Comparison of ENCODE assay signal across 15 mouse cellular contexts in genomic region chr13:29332640-29333412, GRCm38 (mm10).
DNase-seq lines count a peak whose midpoint lies in the region; ATAC-seq and TF ChIP-seq lines count a peak whose summit lies in the region.
"Had no signal": no experiment of that assay in that cellular context is flagged by ENCODE, and none has a peak within 500 bp of the region (broad histone marks: within the 10 kb centered on the region; RNA-seq: fewer than 3 reads in every experiment).

No protein-coding gene starts in this region.

- H3K27me3 ChIP-seq in forebrain, embryonic 15.5 days, result no peaks in the 10 kb centered on the region
- no peaks in the 10 kb centered on the region for H3K27me3 ChIP-seq in forebrain, embryonic 11.5 days (ENCODE audit: control insufficient read depth, insufficient read depth, low read length)
- H3K27me3 ChIP-seq in cerebellum, adult 2 months (ENCODE audit: control insufficient read depth, insufficient read depth, low read length), result no peaks in the 10 kb centered on the region
- H3K27me3 ChIP-seq: heart, embryonic 13.5 days; intestine, embryonic 15.5 days; megakaryocyte, embryonic 14.5 days had no signal

- no peak overlapping the region for H3K9ac ChIP-seq in forebrain, embryonic 15.5 days (replicated peaks)
- no peak overlapping the region for H3K9ac ChIP-seq in forebrain, embryonic 11.5 days (ENCODE audit: low read length)
- H3K9ac ChIP-seq: heart, embryonic 13.5 days; intestine, embryonic 15.5 days; lung, embryonic 14.5 days had no signal

- no peaks in the 10 kb centered on the region for H3K4me1 ChIP-seq in forebrain, embryonic 15.5 days
- H3K4me1 ChIP-seq in forebrain, embryonic 11.5 days (replicated peaks; ENCODE audit: control insufficient read depth, insufficient read depth, low read length), result no peaks in the 10 kb centered on the region
- H3K4me1 ChIP-seq in cerebellum, adult 2 months (ENCODE audit: control insufficient read depth, insufficient read depth, low read length), result peaks cover 6% of the 10 kb centered on the region; the same call in 1 of the 2 replicates
- H3K4me1 ChIP-seq: intestine, embryonic 15.5 days; megakaryocyte, embryonic 14.5 days had no signal

- TF ChIP-seq POLR2A in cerebellum, adult 2 months (IDR thresholded peaks at IDR 0.05; ENCODE audit: borderline replicate concordance, insufficient read depth, low read length), result no peak

- peak; percentile 16; the same call in 1 of the 2 replicates for TF ChIP-seq CTCF in cerebellum, adult 2 months (IDR thresholded peaks at IDR 0.05; ENCODE audit: borderline replicate concordance, insufficient read depth, low read depth, low read length)

- no peaks in the 10 kb centered on the region for H3K36me3 ChIP-seq in forebrain, embryonic 15.5 days
- H3K36me3 ChIP-seq in forebrain, embryonic 11.5 days (ENCODE audit: control insufficient read depth, insufficient read depth, low read length), result no peaks in the 10 kb centered on the region
- H3K36me3 ChIP-seq: heart, embryonic 13.5 days; intestine, embryonic 15.5 days had no signal

- H3K4me2 ChIP-seq in forebrain, embryonic 15.5 days (replicated peaks), result no peak overlapping the region
- no peak overlapping the region for H3K4me2 ChIP-seq in forebrain, embryonic 11.5 days (ENCODE audit: low read depth, low read length, severe bottlenecking)
- H3K4me2 ChIP-seq: heart, embryonic 13.5 days; intestine, embryonic 15.5 days; lung, embryonic 14.5 days had no signal

- no peak overlapping the region for H3K4me3 ChIP-seq in forebrain, embryonic 15.5 days
- H3K4me3 ChIP-seq in forebrain, embryonic 11.5 days (ENCODE audit: low read depth, low read length), result no peak overlapping the region
- no peak overlapping the region for H3K4me3 ChIP-seq in cerebellum, adult 2 months (replicated peaks; ENCODE audit: insufficient read depth, low read depth, low read length)
- H3K4me3 ChIP-seq: heart, embryonic 13.5 days; intestine, embryonic 15.5 days; megakaryocyte, embryonic 14.5 days had no signal

- WGBS in forebrain, embryonic 15.5 days, result 53% methylated on average over 6 of the region's 6 CpGs
- 90% methylated on average over 6 of the region's 6 CpGs for WGBS in forebrain, embryonic 11.5 days
- WGBS in cerebellum, adult 2 months, result 55% methylated on average over 6 of the region's 6 CpGs

- no peak for DNase-seq in forebrain, embryonic 11.5 days (ENCODE audit: low spot score)
- DNase-seq in layer of hippocampus, adult 11-12 months (ENCODE audit: low spot score), result peak; percentile 28
- DNase-seq in layer of hippocampus, adult 9-10 months (ENCODE audit: low spot score), result no peak
- DNase-seq in cerebellum, adult 2 months, result peak in 1 of 2 experiments; percentile 50
- DNase-seq in heart, postnatal 4 days, result peak; percentile 35
- no peak for DNase-seq in lung, postnatal 4 days
- DNase-seq in left cerebral cortex, adult 18-20 months (ENCODE audit: low spot score in 2 of 2), result no peak
- DNase-seq: kidney, postnatal 10 days; lung, embryonic 14.5 days; right cerebral cortex, postnatal 14 days; thymus, postnatal 4 days had no signal

- ATAC-seq in forebrain, embryonic 15.5 days (replicated peaks), result peak; percentile 82
- ATAC-seq in forebrain, embryonic 11.5 days (replicated peaks; ENCODE audit: low FRiP score), result no peak
- ATAC-seq: intestine, embryonic 15.5 days had no signal

- peak overlapping the region; percentile 71 for H3K27ac ChIP-seq in forebrain, embryonic 15.5 days (replicated peaks)
- no peak overlapping the region for H3K27ac ChIP-seq in forebrain, embryonic 11.5 days (ENCODE audit: low read depth, low read length)
- no peak overlapping the region for H3K27ac ChIP-seq in cerebellum, adult 2 months (ENCODE audit: insufficient read depth, low read length)
- H3K27ac ChIP-seq: heart, embryonic 13.5 days; intestine, embryonic 15.5 days had no signal

- H3K9me3 ChIP-seq in forebrain, embryonic 15.5 days, result no peaks in the 10 kb centered on the region
- H3K9me3 ChIP-seq in forebrain, embryonic 11.5 days (ENCODE audit: control insufficient read depth, low read length), result no peaks in the 10 kb centered on the region
- H3K9me3 ChIP-seq: intestine, embryonic 15.5 days; megakaryocyte, embryonic 14.5 days had no signal

Comparison
In these comparisons a context has a peak if more than half of its experiments do, and no peak if none do; other contexts are left out.
1. DNase-seq: peak in layer of hippocampus, adult 11-12 months (single experiment) and heart, postnatal 4 days (single experiment); none in forebrain, embryonic 11.5 days (single experiment), layer of hippocampus, adult 9-10 months (single experiment), lung, postnatal 4 days (0 of 2) and left cerebral cortex, adult 18-20 months (0 of 2).